Mouse (Mus musculus) spleen, postnatal 4 days (tissue): ENCODE measurements around the gene Abcg4.
"Not testable (repeated sequence)": the region's sequence is repeated elsewhere in the genome, so short reads cannot be mapped to it uniquely, and the experiment has no call there.

Experiments
- DNase-seq, 2 experiments: peaks; one replicate each; pipeline ENCODE4 v3.0.0; 2022; ENCODE audit warnings: low spot score in 2 of 2

Gene Abcg4

DNA sequence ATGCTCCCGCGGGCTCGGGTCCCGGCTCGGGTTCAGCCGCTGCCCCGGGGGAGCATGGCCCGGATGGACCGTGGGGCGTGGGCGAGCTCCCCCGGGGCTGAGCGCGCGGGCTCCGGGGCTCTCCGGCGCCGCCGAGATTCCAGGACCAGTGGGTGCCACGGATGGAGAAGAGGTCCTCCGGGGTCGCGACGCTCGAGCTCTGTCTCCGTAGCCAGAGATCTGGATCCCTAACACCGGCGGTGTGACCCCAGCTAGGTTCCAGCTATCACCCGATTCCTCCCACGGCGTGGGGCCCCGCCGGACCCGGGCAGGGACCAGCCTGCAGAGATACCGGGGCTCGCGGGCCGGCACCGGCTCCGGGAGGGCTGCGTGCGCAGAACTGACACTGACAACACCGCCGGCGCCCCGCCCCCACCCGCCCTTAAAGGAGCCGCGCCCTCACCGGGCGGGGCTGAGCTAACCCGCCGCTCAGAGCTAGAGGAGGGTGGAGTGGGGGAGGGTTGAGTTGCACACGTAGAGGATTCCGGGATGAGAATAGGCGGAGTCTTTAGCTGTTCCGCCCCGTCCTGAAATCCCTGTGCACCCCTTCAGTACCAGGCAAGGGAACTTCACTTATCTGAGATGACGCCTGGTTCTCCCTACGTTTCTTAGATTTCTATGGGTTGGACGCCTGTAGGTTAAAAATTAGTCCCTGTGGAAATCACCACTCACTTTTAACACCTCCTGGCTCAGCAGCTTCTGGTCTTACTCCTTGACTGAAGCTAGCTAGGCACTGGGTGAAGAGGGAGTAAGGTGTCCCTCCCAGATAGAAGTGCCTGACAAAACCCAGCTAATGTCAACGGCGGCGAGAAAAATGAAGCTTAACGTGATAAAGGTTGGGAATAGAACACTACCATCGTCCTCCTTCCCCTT, 31.7 kb upstream of the Abcg4 start, which contains the start of gene C2cd2l:
C2cd2l (minus strand) TSS at position 399 of the 912 bp plus-strand sequence.
- DNase-seq, result peak; percentile 88 to 94

DNA sequence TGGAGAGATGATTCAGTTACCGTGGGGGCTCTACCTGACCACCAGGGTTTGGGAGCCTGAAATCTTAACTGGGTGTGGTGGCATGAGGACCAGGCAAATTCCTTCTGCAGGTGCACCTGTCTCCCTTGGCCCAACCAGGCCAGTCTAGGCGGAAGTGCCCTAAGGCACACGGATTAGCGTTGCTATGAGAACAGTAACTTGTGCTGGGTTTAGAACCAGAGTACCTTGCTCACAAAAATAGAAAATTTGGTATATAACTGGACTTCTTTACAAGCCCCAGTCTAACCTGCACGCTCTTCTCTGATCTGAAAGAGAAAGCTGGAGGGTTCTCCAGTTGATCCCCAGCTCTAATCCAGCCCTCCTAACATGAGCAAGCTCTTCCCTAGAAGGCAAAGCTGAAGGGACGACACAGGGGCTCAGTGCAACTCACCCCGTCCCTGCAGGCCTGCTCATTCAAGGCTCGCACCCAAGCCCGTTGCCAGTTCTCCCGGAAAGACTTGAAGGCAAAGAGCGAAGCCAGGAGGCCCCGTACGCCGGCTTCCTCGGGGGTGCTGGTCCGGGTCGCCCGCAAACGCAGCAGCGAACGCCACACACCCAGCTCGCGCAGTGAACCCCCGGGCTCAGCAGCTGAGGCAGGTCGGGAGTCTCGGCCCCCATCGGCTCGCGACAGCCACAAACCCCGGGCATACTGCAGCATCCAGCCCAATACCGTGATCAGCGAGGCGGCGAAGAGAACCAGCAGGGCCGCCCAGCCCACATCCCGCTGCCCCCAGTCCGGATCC, 30.9 kb upstream of the Abcg4 start:
- DNase-seq, result peak; percentile 48 to 83

DNA sequence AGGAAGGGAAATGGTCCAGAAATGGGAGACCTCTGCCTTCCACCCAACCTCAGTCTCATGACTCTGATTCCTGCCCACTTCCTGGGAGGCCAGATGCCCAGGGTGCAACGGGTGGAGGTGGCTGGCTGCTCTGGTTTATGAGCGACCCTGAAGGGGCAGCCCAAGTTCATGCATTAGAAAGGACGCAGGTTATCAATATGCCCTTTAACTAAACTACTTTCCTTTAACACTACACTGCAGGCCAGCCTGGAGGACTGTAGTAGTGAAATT, 30.3 kb upstream of the Abcg4 start:
- DNase-seq, result no peak

DNA sequence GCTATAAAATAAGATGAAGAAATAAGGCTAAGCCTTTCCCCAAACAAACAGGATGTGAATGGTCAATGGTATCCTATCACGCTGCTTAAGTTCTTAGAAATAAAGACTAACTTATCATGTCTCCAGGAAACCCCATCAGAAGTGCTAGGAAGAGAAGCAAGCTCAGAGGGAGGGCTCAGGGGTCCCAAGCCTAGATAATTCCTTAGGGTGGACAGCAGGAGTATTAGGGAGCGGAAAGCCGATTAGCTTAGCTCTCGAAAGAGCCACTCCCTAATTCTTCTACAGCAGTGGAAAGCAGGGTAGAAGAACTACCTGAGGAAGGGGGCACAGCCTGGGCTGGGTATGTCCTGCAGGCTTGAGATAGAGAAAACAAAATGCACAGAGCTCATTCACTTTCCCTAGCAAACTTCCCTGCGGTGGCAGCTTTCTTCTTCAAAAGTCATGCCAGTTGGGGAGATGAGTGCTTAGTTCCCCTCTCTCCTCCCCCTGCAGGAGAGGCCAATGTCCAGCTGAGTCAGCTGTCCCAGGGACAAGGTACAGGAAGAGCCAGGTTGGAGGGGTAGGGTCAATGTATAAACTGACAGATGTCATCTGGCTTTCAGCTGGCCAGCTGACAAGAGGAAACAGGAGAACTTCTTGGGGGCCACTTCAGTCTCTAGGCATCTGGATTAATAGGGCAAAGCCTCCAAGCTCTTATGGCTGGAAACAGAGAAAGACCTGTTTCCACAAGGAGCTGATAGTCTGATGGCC, 29.8 kb upstream of the Abcg4 start:
- DNase-seq, result no peak

GRCm38 (mm10) chr9:44317452-44317851, 29.0 kb upstream of the Abcg4 start:
- no peak for DNase-seq

DNA sequence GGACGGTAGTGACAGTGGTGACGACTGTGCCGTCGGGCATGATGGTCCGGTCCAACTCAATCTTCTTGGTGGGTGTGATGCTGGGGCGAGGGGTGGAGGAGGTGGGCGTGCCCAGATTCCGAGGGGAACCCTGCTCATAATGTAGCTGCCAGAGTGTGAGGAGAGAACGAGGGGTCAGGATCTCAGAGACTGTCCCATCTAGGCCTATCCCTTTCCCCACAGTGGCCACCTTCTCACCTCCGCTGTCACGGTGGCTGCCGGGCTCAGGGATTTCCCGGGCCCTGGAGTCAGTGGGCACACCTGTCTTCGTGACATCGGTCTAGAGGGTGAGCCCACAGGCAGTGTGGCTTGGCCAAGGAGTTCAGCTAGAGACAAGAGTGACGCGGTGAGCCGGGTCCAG, 26.5 kb upstream of the Abcg4 start:
- no peak for DNase-seq

- DNase-seq, result no peak
These were observed 25.8 kb upstream of the Abcg4 start for GRCm38 (mm10) chr9:44314257-44314547.

DNA sequence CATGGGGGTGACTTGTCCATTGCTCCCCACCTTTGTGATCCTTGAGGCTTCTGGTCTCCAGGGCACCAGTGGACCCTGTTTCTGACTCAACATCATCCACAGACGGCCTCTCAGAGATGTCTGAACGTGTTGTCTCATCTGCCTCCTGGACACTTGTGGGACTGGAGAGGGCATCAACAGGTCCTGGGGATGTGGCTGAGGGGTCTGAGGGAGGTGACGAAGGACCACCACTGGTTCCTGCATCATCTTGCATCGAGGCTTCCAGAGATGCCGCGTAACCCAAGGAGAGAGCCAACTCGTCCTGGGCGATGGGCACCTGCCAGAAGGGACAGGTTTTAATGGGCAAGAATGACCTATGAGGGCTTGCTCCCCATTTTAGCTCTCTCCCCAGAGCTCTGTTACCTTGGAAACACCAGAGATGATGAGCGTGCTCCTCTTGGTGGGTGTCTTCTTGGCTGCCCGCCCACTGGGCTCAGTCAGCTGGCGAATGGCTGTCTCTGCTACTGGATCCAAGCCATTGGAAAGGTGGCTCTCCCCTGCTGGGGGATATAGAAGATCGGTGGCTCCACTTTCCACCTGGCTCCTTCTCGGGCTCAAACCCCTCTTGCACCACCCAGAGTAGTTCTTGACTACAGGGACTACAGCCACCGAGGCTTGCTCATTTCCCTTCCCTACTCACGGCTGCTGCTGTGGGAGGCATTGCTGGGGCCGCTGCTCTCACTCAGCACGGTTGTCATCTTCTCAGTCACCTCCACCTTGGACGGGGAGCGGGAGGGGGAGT, 25.3 kb upstream of the Abcg4 start:
- DNase-seq, result no peak

DNA sequence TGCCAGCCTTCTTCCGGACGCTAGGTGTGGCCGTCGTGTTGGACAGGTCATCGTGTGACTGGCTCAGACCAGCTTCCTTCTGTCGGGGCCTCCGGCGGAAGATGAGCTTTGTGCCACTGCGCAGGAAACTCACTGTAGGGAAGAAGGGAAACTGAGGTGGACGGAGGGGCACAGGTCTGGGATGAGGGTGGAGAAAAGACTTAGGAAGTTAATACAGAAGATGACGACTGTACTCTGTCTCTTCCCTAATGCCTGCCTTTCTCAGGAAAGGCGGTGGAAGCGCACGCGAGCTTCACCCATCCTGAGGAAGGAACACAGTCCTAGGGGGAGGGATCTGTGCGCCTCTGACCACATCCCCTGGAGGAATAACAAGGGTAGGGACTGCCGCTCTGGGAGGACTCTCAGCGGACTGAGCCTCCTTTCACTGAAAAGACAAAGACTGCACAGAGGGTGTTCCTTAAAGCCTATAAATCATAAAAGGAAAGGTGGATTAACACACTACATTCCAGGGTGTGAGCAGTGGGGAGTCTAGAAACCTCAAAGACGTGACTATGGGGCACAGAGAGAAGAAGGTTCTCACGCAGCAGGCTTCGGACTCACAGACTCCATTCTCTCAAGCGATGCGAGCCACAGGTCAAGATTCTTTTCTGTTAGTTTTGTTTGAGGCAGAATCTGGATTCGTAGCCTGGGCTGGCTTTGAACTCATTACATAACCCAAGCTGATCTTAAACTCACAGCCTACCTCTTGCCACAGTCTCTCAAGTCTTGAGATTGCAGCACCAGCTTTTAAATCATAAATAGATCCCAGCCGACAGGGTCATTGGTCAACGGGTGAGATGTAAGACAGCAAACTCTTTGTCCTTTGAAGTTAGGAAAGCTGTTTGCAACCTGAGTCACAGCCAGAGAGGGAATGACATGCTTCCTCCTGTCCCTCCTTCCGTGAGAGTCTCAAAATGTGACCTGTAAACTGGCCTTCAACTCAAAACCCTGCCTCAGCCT, 23.0 kb upstream of the Abcg4 start:
- no peak for DNase-seq

DNA sequence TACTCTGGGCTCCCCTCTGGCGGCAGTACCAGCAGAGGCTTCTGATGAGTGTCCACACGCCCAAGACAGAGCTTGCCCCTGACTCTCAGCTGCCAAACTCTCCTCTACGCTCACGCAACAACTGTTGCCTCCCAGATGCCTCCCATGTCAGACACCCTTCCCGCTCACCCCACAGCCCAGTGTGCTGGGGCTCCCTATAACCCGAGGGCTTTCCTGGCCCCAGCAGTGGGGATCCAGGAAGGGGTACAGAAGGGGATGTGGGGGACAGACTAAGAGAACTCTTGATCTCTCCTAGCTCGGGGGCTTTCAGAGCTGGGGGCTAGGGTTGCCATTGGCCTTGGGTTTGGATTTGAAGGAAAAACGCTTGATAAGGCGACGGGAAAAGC, 22.3 kb upstream of the Abcg4 start:
- DNase-seq, result no peak

GRCm38 (mm10) chr9:44309756-44310155, 21.3 kb upstream of the Abcg4 start:
- no peak for DNase-seq

GRCm38 (mm10) chr9:44307248-44307647, 18.8 kb upstream of the Abcg4 start:
- DNase-seq, result no peak

DNA sequence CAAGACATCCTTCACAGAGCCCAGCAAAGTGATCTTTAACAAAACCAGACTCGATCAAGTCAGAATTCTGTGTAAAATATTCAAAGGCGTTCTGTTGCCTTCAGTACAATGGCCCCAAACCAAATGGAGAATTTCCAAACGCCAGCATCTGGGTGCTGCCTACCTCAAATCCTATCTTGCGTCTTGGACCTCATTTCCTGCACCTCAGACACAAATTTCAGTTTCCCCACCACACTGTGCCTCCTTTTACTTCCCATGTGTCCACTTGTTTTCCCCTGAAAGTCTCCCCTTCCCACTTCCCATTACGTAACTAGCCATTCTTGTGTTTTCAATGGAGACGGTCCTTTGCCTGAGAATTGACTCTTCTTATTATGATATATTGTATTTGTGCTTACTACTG, 18.1 kb upstream of the Abcg4 start:
- DNase-seq, result no peak

- peak; percentile 96 to 97 for DNase-seq
These were observed 17.2 kb upstream of the Abcg4 start, which contains the start of gene Hinfp for GRCm38 (mm10) chr9:44305466-44306079. Hinfp (minus strand) TSS chr9:44305671.

DNA sequence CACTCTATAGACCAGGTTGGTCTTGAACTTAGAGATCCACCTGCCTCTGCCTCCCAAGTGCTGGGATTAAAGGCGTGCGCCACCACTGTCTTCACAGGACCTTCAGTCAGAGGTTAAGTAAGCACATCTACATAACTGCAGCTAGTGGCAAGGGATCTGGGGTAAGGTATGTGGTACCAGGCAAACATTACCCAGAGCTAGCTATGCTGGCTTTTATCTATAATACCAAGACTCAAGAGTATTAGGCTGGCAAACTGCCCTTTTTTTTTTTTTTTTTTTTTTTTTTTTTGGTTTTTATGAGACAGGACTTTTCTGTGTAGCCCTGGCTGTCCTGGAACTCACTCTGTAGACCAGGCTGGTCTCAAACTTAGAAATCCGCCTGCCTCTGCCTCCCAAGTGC, 11.6 kb upstream of the Abcg4 start:
- DNase-seq, result not testable (repeated sequence)

GRCm38 (mm10) chr9:44292490-44292889, 4.1 kb upstream of the Abcg4 start:
- peak in 1 of 2 experiments; percentile 63 for DNase-seq

GRCm38 (mm10) chr9:44288959-44289291, 510 bp upstream of the Abcg4 start:
- DNase-seq, result no peak

GRCm38 (mm10) chr9:44287401-44288075, 877 bp downstream of the Abcg4 start:
- DNase-seq, result peak; percentile 60 to 81

- peak; percentile 40 to 77 for DNase-seq
These were observed 1.4 kb downstream of the Abcg4 start for GRCm38 (mm10) chr9:44287003-44287400.
